Comparison of ENCODE assay signal across 9 mouse cellular contexts in genomic region chr9:104079379-104079778, GRCm38 (mm10). TPM values are rescaled to one million over a fixed set of nuclear protein-coding genes. Genes with fewer than 3 reads are reported as not detected.
DNase-seq lines count a peak whose midpoint lies in the region; ATAC-seq lines count a peak whose summit lies in the region.
"Had no signal": no experiment of that assay in that cellular context is flagged by ENCODE, and none has a peak within 500 bp of the region (broad histone marks: within the 10 kb centered on the region; RNA-seq: fewer than 3 reads in every experiment).

No protein-coding gene starts in this region.

- WGBS in forebrain, embryonic 14.5 days = 48% methylated on average over 5 of the region's 5 CpGs
- 37% methylated on average over 5 of the region's 5 CpGs for WGBS in forebrain, embryonic 16.5 days
- WGBS in kidney, embryonic 15.5 days = 55% methylated on average over 5 of the region's 5 CpGs

- H3K4me1 ChIP-seq in forebrain, embryonic 14.5 days (ENCODE audit: control insufficient read depth, insufficient read depth, low read length) = no peaks in the 10 kb centered on the region
- no peaks in the 10 kb centered on the region for H3K4me1 ChIP-seq in forebrain, embryonic 16.5 days (replicated peaks; ENCODE audit: control insufficient read depth, insufficient read depth, low read length)
- H3K4me1 ChIP-seq in kidney, embryonic 15.5 days = no peaks in the 10 kb centered on the region

- H3K27ac ChIP-seq in forebrain, embryonic 14.5 days (ENCODE audit: low read depth, low read length) = no peak overlapping the region
- H3K27ac ChIP-seq in forebrain, embryonic 16.5 days (ENCODE audit: low read length) = no peak overlapping the region
- H3K27ac ChIP-seq in kidney, embryonic 15.5 days = no peak overlapping the region

- no peaks in the 10 kb centered on the region for H3K36me3 ChIP-seq in forebrain, embryonic 14.5 days (ENCODE audit: control insufficient read depth, insufficient read depth, low read length)
- H3K36me3 ChIP-seq in forebrain, embryonic 16.5 days (ENCODE audit: control insufficient read depth, insufficient read depth) = no peaks in the 10 kb centered on the region
- 0 out of 2 replicates have a peak, but pooled peaks cover 10% of the 10 kb centered on the region for H3K36me3 ChIP-seq in kidney, embryonic 15.5 days

- DNase-seq in forebrain, embryonic 14.5 days (ENCODE audit: low spot score) = peak; percentile 51
- peak; percentile 35 to 36 for DNase-seq in right cerebral cortex, adult 2 months (ENCODE audit: low spot score in 2 of 2)
- DNase-seq in right cerebral cortex, postnatal 25 days = no peak
- peak; percentile 54 for DNase-seq in c-Kit-positive CD71-negative TER-119-negative erythroid progenitor cells, embryonic 14.5 days (ENCODE audit: low read depth)
- DNase-seq in lung, postnatal 4 days = peak; percentile 44 to 65
- DNase-seq in thymus, postnatal 25 days = peak; percentile 55

- no peak overlapping the region for H3K4me2 ChIP-seq in forebrain, embryonic 14.5 days (ENCODE audit: low read length)
- no peak overlapping the region for H3K4me2 ChIP-seq in forebrain, embryonic 16.5 days (ENCODE audit: low read length)
- no peak overlapping the region for H3K4me2 ChIP-seq in kidney, embryonic 15.5 days

- H3K9me3 ChIP-seq in forebrain, embryonic 14.5 days (replicated peaks; ENCODE audit: control insufficient read depth, low read length) = no peaks in the 10 kb centered on the region
- no peaks in the 10 kb centered on the region for H3K9me3 ChIP-seq in forebrain, embryonic 16.5 days (ENCODE audit: control insufficient read depth, low read length)
- no peaks in the 10 kb centered on the region for H3K9me3 ChIP-seq in kidney, embryonic 15.5 days (replicated peaks)

- no peaks in the 10 kb centered on the region for H3K27me3 ChIP-seq in forebrain, embryonic 14.5 days (replicated peaks; ENCODE audit: control insufficient read depth, insufficient read depth, low read length)
- H3K27me3 ChIP-seq in forebrain, embryonic 16.5 days (replicated peaks; ENCODE audit: control insufficient read depth, insufficient read depth, low read length) = no peaks in the 10 kb centered on the region
- no peaks in the 10 kb centered on the region for H3K27me3 ChIP-seq in kidney, embryonic 15.5 days

- H3K4me3 ChIP-seq in forebrain, embryonic 14.5 days (ENCODE audit: low read depth, low read length) = no peak overlapping the region
- H3K4me3 ChIP-seq in forebrain, embryonic 16.5 days (replicated peaks; ENCODE audit: low read length) = no peak overlapping the region
- no peak overlapping the region for H3K4me3 ChIP-seq in kidney, embryonic 15.5 days (replicated peaks)

- no peak for ATAC-seq in forebrain, embryonic 14.5 days
- no peak for ATAC-seq in forebrain, embryonic 16.5 days
- 0 out of 2 replicates have a peak, but pooled peaks have one; percentile 54 for ATAC-seq in kidney, embryonic 15.5 days (replicated peaks; ENCODE audit: low FRiP score)

- no peak overlapping the region for H3K9ac ChIP-seq in forebrain, embryonic 14.5 days (ENCODE audit: low read length)
- no peak overlapping the region for H3K9ac ChIP-seq in forebrain, embryonic 16.5 days (replicated peaks; ENCODE audit: low read depth, low read length)
- no peak overlapping the region for H3K9ac ChIP-seq in kidney, embryonic 15.5 days

RNA-seq across cellular contexts. Expression of gene Acad11, which starts 16.2 kb away (rescaled TPM):
- polyA plus RNA-seq in forebrain, embryonic 14.5 days (2014; fragmentation: Nextera tagmentation; extraction: Ambion mirVana) = 7.4 and 8.1 TPM in 2 replicates
- polyA plus RNA-seq in forebrain, embryonic 16.5 days (2015; fragmentation: Nextera tagmentation; extraction: Ambion mirVana) = 6.0 and 7.0 TPM in 2 replicates
- polyA plus RNA-seq in kidney, embryonic 15.5 days (2015; fragmentation: Nextera tagmentation; extraction: Ambion mirVana) = 11.8 and 12.6 TPM in 2 replicates

RNA-seq across cellular contexts. Expression of gene Uba5, which starts 16.4 kb away (rescaled TPM):
- 73.6 and 75.3 TPM in 2 replicates for polyA plus RNA-seq in forebrain, embryonic 14.5 days (2014; fragmentation: Nextera tagmentation; extraction: Ambion mirVana)
- 63.8 and 68.5 TPM in 2 replicates for polyA plus RNA-seq in forebrain, embryonic 16.5 days (2015; fragmentation: Nextera tagmentation; extraction: Ambion mirVana)
- 47.8 and 50.3 TPM in 2 replicates for polyA plus RNA-seq in kidney, embryonic 15.5 days (2015; fragmentation: Nextera tagmentation; extraction: Ambion mirVana)

RNA-seq across cellular contexts. Expression of gene Gm28305, which starts 38.9 kb away (rescaled TPM):
- not detected in 2 replicates for polyA plus RNA-seq in forebrain, embryonic 14.5 days (2014; fragmentation: Nextera tagmentation; extraction: Ambion mirVana)
- polyA plus RNA-seq in forebrain, embryonic 16.5 days (2015; fragmentation: Nextera tagmentation; extraction: Ambion mirVana) = not detected in 2 replicates
- not detected in 2 replicates for polyA plus RNA-seq in kidney, embryonic 15.5 days (2015; fragmentation: Nextera tagmentation; extraction: Ambion mirVana)
- polyA plus RNA-seq: stomach, embryonic 16.5 days had no signal

RNA-seq across cellular contexts. Expression of gene Ackr4, which starts 47.4 kb away (rescaled TPM):
- 0.33 and 0.35 TPM in 2 replicates for polyA plus RNA-seq in forebrain, embryonic 14.5 days (2014; fragmentation: Nextera tagmentation; extraction: Ambion mirVana)
- polyA plus RNA-seq in forebrain, embryonic 16.5 days (2015; fragmentation: Nextera tagmentation; extraction: Ambion mirVana) = 0.43 and 0.56 TPM in 2 replicates
- 1.8 and 3.1 TPM in 2 replicates for polyA plus RNA-seq in kidney, embryonic 15.5 days (2015; fragmentation: Nextera tagmentation; extraction: Ambion mirVana)
